Mouse (Mus musculus): ENCODE data around the gene Acat2.

DNA sequence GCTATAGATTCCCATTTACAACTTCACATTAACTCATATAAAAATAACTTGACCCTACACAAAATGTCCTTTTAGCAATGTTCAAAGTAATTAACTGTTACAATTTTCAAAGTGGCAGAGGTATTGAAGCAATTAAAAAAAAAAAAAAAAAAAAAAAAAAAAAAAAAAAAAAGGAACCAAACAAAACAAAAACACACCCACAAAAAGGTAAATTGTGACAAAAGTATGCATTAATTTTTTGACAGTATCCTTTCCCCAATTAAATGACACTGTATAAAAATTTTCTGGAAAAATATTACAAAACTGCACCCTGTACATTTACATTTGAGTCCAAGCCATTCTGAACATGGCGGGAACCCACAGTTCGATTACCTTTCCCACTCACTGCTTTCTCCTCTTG is 6.6 kb upstream of the Acat2 start:
- TF ChIP-seq CTCF (IDR thresholded peaks at IDR 0.05; ENCODE audit: extremely low read depth, insufficient read length, insufficient replicate concordance, low read depth, low read length) = no peak
- no peak for TF ChIP-seq POLR2A (IDR thresholded peaks at IDR 0.05; ENCODE audit: low read depth, low read length)
